Mouse (Mus musculus) monocyte, adult 5-6 weeks (primary cell): ENCODE measurements around the gene Xpnpep1. TPM values are rescaled to one million over a fixed set of nuclear protein-coding genes. Genes with fewer than 3 reads are reported as not detected.

Experiments used
- ATAC-seq: fragments of 153-309, 156-312 bp; replicated peaks from 2 replicates; pipeline ENCODE4 v1.8.0; 2017; ENCODE audit warnings: mild to moderate bottlenecking; ENCODE audit not compliant: low TSS enrichment, insufficient number of reproducible peaks, severe bottlenecking, poor library complexity, low FRiP score
- total RNA-seq: library from RNA; stranded (forward); fragments of 200-1000, 200-491, 200-594 nt; gene quantifications from 3 replicates; pipeline ENCODE4 v1.2.3, GENCODE M21; 2017

Gene Xpnpep1
- total RNA-seq, 1 experiment from 2014 or later: 51.8 TPM

DNA sequence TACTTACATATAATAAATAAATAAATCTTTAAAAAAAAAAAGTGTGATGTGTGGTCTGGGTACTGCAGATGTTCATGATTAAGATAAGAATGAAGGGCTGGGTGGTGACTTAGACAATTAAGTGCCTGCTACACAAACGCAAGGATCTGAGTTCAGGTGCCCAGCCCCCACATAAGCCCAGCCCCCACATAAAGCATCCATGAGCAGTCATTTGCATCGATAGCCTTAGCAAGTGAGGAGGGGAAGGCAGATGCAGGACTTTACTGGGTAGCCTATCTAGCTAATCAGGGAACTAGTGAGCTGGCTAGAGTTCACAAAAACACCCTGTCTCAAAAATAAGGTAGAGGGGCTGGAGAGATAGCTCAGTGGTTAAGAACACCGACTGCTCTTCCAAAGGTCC, 29.4 kb upstream of the Xpnpep1 start:
- ATAC-seq: no peak

DNA sequence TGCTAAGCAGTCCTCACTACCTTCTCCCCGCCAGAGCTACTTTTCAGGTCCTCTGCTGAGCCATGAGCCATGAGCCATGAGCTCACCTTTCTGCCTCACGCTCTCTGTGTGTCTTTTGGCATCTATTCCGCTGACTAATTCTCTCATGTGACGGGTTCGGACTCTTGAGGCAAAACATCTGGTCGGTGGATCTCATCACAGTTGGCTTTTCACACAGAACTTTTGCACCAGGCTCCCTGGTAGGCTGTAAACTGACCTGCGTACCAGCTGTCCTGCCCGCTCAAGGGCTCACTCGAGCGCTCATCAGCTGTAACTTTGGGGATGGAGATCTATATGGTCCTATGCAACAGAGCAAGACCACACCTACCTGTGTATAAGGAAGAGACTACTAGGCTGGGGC, 26.9 kb upstream of the Xpnpep1 start:
- no peak for ATAC-seq

DNA sequence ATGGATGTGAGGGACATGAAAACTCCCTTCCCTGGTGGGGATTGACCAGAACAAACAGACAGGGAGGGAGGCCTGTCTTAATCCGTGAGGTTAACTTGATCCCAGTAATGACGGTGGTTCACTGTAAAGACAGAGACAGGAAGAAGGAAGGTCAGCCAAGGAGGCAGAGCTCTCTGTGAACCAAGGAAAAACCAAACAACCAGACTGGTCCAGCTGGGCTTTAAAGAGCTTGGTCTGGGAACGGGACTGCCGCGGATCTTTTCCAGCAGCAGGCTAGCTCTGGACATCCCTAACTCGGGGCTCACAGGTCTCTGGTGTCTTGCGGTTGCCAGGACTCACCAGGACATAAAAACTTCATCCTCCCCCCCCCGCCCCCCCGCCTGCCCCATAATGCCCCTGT, 26.5 kb upstream of the Xpnpep1 start:
- ATAC-seq: no peak

DNA sequence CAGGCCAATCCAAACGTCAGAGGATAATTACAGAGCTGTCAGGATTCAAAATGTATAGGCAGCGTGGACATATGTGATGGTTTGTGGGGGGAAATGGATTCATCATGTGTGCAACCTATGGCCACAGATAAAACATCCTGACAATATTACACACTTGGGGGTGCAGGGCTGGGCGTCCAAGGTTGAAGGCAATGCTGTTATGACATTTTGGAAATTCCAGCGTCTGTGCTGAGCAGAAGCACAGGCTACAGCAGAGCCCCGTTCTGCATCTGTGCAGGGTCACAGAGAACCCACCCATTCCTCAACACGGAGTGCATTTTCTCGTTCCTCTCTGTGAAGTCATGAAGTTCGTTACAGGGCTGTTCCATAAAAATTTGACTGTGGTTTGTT, 25.0 kb upstream of the Xpnpep1 start:
- ATAC-seq: no peak

DNA sequence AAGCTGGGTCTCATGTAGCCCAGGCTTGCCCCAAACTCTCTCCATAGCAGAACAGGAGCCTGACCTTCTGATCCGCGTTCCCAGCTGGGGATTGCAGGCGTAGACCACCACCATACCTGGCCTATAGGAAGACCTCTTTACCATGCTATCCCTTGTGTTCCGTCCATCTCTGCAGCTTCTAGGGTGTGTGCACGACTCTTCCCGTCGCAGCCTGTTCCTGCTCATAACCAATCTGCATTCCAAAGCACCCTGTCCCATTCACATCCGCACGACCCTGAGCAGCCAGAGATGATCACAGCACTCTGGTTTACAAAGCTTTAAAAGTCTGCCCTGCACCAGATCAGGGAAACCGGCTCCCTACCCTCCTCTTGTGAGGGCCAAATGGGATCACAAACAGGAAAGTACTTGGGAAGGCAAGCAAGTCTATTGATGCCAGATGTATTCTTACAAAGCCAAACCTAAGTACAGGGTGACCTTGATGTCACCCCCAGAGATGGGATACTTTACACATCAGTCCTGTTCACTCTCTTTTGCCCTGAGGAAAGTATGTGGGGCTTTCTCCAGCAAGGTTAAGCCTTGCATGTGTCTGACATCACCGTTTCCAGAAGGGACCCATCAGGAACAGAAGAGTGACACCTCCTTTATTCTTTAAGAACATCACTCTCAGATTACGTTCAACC, 24.4 kb upstream of the Xpnpep1 start:
- no peak for ATAC-seq

DNA sequence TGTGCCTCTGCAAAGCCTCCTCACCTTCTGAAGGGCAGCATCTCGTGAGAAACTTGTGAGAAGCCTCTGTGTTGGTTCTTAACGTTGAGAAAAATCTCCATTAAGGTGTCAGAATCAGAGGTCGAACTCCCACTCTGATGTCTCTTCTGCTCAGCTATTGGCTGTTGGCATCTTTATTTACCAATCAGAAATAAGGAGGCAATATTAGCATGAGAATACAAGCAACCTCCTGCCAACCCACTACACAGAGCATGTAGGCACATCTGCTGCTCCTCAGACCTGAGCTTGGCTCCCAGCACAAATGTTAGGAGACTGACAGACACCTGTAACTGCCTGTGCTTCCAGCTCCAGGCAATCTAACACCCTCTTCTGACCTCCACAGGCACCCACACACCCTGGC, 22.0 kb upstream of the Xpnpep1 start:
- ATAC-seq: no peak

DNA sequence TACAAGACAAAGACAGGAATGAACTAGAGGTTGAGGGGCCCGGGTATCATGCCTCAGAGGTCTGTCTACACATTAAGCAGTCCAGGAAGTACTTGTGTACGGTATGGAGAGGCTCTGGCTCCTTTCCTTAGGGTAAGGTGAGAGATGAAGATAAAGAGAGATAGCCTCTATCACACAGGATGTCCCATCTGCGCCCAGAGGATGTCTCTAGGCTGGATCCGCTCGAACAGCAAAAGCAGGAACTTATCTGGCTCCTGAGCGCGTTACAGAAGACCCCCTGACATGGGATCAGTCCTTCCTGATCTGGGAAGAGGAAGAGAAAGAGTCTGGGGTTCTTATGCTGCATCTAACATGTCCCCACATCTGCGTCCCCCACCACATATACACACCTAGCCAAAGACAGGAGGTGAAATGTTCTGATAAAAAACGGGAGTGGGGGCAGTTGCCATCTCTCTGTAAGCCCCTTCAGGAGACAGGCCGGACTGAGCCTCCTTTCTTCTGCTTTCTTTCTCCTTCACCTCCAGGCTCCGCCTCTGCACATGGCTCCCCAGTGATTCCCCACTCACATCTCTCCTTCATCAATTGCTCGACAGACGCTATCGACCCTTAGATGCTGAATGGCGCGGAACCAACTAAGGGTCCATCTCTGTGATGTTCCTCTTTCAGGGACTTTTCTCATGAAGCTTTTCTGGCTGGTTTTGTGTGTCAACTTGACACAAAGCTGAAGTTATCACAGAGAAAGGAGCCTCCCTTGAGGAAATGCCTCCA, 19.5 kb upstream of the Xpnpep1 start:
- no peak for ATAC-seq

DNA sequence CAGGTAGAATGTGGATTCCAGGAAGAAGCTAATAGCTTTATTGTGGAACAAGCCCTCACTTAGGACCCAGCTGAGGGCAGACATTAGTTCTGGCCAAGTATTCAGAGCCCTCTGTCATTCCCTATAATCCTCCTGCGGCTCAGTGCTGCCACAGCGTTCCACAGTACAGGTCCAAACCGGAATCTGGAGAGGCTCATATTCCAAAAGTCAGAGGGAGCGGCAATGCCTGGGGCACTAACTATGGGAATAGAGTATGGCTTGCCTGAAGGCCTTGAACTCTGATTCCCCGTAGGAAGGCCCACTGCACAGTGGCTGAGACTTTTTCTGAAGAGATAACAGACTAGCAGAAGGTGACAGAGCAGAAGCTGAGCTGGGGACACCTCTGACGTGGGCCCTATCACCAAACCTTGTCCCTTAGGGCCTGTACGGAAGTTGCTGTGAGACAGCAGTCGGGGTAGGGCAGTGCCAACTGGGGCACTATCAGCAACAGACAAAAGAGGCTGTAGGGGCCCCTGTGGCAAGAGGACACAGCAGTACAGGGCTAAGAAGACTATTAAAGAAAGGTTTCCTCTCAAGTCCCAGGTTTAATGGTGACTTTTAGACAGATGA, 18.8 kb upstream of the Xpnpep1 start:
- no peak for ATAC-seq

DNA sequence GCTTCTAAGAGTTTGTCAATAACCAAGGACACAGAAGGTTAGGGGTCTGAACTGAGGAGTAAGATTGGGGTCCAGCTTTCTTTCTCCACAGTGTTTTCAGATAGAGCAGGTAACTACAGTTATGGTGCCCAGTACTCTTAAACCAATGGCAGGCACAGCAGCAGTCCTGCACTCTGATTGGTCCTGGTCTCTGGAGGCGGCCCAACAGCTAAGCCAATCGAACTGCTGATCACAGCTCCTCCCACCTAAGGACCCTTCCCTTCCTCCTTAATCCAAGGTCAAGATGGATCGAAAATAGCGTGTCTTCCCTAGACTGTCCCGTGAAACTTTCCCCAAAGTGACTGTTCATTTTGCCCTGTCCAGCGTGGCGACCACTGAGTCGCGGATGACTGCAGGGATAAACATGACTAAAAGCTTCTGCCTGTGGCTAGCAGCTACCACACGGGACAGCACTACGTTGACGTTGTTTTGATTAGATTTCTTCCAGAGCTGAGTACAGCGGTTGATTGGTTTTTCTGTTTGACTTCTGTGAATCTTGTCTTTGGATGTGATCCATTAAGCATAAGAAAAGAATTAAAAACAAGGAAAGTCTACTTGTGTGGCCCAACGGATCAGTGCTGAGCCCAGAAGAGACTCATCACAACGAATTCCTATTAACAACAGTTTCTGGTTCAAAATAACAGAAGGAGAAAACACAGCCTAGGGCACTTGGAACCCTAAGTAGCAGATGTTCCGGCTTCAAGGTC, 18.1 kb upstream of the Xpnpep1 start:
- no peak for ATAC-seq

DNA sequence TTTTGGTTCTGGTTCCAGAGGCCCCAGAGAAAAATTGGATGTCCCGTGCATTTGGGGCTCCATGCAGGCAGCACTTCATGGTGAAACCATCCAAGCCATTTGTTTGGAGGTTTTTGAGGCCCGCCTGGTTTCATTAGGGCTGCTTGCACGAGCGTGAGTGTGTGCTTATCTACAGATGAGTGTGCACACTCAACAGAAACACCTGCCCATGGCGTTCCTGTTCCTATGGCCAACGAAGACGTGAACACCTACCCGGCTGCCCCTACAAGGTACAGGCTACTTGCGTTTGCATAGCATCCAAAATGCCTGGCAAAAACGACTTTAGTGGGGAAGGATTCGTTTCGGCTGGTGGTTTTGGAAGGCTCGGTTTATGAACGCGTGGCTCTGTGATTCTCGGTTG, 13.3 kb upstream of the Xpnpep1 start:
- ATAC-seq: no peak

DNA sequence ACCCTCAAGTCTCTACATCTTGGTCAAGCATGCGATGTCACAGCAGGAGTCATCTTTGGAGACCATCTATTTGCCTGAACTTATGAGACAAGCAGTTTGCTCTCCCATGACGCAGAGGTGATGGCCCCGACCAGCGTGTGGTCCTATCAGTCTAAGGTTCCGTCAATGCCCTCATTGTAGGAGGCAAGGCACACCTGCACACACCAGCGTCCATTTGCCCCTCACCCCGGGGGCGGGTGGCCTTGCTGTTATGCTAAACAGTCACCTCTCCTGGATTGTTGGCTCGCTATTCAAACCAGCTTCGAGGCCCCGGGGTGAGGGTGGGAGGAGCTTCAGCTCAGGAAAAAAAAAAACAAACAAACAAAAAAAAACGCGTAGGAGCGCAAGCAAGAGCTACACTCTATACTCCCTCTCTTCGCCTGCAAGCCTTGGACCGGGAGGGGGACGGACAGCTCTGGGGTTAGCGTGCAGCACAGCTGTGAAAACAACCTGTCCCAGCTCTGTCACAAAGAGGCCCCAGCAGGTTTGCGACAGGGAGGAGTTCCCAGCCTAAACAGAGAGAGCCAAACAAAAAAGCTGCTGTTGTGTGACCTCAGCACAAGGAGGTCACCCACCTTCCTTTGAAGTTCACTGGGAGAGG, 12.1 kb upstream of the Xpnpep1 start:
- no peak for ATAC-seq

DNA sequence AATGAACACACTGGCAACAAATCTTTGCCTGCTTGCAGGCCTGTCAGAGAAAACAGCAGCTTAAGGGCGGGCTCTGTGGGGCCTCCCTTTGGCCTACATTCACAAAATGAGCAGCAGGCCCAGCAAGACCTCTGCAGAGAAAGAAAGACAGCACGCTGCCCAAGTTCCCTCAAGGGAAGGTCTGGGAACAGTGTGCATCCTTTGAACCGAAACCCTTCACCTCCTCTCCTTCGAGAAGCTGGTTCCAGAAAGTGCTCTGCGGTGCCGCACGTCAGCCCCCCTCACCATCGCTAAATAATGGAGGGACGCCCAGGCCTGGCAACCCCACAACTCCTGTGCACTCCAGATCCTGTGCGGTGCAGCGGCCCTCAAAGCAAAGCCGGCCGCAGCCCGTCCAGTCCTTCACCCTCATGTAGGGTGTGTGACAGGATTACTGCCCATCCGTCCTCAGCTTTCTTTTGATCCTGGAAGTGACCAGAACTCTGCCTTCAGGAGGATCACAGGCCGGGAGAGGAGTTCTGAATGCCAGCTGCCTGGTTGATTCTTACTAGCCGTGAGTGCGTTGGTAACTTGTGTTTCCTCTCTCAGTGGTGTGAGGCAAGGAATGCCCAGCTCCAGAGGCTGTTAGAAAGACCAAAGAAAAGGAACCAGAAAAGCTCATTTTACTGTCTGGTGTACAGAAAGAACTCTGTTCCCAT, 11.4 kb upstream of the Xpnpep1 start:
- no peak for ATAC-seq

DNA sequence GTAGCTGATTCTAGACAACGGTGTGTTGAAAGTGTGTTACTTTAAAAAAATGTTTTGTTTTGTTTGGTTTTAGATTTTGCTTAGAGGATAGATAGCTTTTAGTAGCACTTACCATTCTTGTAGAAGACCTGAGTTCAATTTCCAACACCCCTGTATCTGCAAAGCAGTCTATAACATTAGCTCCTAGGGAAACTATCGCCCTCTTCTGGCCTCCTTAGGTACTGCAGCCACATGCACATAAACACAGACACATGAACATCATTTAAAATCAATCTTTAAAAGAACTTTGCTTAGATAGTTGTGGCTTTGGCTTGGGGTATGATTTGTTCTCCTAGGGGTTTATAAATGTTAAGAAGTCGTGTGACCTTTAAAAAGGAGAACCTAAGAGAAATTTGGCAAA, 10.1 kb upstream of the Xpnpep1 start:
- ATAC-seq: no peak

DNA sequence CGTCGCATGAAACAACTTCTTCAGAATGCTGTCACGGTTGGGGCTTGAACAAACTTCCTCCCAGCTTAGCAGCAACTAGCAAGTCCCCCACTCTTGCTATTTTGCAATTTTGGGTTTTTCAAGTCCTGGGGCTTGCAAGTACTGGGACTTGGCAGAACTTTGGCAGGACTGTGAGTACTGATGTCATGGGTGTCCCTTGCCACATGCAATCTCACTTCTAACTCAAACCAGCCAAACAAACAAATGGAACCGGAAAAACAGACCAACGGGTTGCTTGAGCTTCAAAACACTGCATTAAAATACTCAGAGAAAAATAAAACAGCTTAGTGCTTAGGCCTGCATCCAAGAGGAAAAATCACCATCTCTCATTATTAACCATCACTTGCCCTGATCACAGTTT, 7.2 kb upstream of the Xpnpep1 start:
- ATAC-seq: no peak

DNA sequence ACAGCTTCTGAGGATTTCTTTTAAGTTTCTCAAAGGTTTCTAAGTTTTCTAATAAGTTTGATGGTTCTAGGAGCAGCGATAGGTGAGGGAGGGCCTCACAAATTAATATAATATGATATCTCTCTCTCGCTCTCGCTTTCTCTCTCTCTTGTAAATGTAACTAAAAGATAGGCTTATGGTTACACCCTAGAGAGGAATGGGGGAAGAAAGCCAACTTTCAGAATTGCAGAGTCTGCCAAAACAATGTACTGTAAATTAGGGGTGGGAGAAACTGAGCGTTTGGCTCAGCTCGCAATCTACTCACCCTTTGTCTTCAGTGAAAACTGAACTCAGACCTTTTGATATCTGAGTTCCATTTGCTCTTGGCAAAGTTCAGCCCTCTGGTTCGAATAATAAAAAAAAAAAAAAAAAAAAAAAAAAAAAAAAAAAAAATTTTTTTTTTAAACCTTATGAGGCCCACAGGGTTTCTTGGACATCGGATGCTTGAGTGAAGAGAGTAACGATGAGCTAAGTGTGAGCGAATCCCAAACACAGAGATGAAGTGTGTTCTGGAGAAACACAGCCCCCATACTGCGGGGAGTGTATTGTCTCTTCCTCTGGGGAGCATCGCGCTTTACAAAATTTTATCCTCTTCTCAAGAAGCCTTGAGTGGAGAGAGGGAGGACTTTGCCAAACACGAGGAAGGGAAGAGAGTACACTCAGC, 3.6 kb upstream of the Xpnpep1 start:
- no peak for ATAC-seq

DNA sequence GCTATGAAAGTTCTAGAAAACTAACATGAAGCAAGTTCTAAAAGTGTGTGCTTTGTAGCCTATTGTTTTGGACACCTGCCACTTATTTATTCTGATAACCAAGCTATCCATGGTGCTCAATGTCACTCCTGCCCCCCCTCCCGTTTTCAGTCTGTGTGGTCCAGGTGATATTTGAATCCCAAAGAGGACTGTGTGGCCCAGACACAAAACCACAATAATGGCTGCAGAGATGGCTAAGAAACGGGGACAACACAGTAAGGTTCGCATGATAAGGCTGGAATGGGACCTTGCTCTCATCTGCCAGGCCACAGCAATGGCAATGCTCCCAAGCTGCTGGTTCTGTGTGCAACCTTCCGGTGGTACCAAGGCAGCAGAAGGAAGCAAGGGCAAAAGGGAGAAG, 1.6 kb upstream of the Xpnpep1 start:
- ATAC-seq: no peak

DNA sequence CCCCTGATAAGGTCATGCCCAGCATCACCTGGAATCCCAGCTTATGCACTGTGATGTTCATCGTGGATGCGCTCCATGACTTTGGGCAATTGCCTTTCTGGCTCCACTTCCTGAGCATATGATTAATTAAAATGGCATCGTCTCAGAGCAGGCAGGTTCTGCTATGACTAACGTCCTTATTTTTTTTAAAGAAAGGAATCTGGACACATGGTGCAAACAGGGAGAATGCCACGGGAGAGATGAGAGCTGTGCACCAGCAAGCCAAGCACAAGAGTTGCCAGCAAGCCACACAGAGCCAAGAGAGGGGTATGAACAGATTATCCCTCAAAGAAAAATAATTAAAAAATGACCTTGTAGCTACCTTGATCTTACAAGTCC, 1.1 kb upstream of the Xpnpep1 start:
- no peak for ATAC-seq

DNA sequence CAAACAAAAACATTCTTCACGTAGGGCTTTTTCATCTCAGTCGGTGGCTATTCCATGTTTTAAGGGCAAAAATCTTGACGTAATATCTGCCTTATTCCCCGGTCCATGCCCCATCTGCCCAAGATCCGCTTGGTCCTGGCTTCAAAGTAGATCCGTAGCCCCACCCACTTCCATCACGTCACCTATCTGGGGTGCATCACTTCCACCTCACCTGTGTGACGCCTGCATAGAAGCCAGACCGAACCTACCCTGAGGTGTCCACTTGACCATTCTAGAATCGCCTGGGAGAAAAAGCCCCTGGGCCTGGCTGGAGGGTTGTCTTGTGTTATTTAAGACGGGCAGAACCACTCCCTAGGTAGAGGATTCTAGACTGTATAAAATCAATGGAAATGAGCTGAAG, 924 bp downstream of the Xpnpep1 start:
- ATAC-seq: no peak
